Mouse (Mus musculus) cerebellum, adult 9-11 months (tissue): ENCODE measurements around the gene Bcas1.
A peak's percentile ranks its signal among the peaks of the same experiment; 100 is the strongest.

Experiments used
- DNase-seq: peaks from one replicate; pipeline ENCODE4 v3.0.0; 2022

Gene Bcas1

DNA sequence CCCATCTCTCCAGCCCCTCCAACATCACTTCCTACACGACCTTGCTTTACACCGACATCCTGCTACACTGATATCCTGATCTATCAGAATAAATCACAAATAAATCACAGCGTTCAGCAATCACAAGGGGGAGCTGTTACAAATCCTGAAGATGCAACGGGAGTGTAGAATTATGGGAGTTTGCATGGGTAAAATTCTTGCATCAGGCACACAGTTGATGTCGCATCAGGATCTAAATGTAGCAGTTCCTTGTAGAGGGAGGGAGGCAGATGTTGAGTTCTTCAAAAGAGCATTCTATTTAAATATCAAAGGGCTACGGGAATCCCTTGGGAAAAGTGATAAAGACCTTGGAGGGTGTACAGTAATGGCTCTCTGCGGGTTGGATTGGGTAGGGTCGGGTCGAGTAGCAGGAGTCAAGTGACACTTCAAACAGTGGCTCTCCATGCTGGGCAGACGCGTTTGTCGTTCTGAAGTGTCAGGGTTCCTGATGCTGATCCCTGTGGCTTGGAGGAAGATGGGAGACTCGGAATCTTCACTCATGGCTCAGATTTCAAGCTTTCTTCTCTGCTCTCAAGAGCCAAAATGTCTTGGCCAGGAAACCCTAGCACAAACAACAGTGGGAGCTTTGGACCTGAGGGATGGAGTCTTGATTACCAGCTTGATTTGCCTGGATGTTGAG is 16.0 kb downstream of the Bcas1 start:
- no peak for DNase-seq

GRCm38 (mm10) chr2:170410677-170411489 is 16.8 kb downstream of the Bcas1 start:
- DNase-seq, result no peak

DNA sequence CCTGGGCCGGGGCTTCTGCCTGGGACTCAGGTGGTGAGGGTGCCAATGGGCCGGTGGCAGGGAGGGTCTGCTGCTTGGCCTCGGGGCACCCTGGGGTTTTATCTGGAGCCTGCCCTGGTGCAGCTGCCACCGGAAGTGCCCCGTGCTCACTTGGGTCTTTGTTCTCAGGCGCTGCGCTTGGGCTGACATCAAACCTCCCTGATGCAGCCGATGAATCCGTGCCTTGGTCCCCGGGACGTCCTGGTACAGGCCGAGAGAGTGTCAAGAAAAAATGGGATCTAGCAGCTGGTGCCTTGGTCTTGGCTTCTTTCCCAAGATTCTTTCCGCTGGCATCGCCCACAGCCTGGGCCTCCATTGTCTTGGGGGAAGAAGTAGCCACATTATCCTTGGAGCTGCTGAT is 21.2 kb downstream of the Bcas1 start:
- peak; percentile 30 for DNase-seq

DNA sequence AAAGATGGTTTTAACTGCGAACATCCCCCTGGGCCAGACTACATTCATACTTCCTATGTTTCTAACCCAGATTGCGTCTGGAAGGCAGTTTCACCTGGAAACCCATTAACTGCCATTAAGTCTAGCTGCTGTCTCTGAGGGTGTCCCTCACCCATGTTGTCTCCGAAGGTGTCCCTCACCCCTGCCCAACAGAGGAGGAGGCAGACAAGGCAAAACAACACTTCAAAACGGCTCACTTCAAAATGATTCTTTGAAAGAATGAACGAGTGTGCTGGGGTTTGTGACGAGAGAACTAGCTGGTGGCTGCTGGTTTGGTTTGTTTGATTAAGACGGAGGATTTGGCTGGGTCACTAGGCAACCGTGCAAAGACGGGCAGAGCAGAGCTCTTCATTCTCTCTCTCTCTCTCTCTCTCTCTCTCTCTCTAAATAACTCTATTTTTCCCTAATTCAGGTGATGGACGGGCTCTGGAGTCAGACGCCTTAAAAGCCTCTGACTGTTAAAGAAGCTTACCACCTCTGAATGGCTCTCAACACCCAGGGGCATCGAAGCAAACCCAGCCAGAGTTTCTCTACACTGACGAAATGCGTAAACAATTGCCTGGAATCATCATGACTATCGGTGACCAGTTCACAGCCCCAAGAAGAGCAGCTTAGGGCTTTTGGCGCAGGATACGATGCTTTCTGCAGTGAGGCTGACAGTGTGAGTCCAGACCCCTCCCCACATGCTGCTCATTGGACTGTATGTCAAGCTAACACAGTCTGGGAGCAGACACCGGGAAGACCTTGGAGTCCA is 22.7 kb downstream of the Bcas1 start:
- no peak for DNase-seq

- DNase-seq, result no peak
These were observed 23.8 kb downstream of the Bcas1 start for GRCm38 (mm10) chr2:170403666-170404385.

DNA sequence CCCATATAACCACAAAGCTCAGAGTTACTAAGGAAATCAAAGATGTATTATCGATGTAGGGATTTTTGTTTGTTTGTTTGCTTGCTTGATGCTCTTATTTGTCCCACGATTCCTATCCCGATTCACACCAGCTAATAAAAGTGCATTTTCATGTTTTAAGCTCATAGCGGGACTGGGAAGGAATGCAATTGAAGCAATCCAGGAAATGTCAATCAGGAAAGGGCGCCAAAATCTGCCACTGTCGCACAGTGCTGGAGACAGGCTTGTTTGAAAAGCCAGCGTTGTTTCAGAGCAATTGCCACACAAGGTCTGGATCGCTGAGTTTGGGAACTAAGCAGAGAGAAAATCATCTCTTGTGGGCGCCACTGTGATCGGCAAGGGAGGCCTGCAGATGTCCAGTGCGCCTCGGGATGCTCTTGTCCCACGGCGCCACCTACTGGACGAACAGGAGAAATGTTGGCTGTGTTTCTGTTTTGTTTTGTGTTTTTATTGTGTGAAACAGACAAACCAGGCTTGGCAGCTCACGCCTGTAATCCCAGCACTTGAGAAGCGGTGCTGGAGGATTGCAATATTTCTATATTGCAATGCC is 26.3 kb downstream of the Bcas1 start:
- peak; percentile 54 for DNase-seq

- DNase-seq, result no peak
These were observed 27.0 kb downstream of the Bcas1 start for GRCm38 (mm10) chr2:170400666-170401065.

- DNase-seq, result no peak
These were observed 35.7 kb downstream of the Bcas1 start for GRCm38 (mm10) chr2:170391994-170392393.

DNA sequence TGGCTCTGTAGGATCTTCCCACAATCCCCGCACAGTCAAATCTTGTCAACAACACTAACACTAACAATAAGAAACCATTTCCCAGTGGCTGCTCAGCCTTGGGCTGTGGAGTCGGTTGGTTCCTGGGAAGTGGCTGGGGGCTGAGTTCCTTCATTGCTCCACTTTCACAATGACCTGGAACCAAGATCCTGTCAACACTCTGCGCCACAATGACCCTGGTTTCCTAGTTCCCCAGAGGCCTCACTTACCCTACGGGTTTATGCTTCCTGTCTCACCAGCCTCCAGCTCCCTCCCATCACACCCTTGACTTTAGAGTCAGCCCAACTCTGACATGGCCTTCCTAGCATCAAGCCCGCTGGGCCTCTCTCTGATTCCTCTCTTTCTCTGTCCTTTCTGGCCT is 39.3 kb downstream of the Bcas1 start:
- no peak for DNase-seq

- DNase-seq, result no peak
These were observed 42.1 kb downstream of the Bcas1 start for GRCm38 (mm10) chr2:170385556-170385955.

DNA sequence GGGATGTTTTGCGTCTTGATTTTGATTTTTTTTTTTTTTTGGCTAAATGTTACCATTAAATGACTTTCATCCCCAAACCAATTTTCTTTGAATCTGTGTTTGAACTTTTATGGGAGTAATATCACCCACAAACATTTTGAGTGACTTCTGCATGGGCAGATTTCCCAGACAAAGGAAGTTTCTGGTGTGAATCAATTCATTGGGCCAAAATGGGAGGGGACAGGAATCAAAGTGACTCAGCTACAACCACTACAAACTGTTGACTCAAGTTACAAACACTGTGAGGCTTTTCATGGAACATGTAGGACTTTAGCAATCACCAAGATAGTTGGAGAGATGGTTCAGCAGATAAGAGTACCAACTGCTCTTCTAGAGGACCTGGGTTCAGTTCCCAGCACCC is 42.9 kb downstream of the Bcas1 start:
- no peak for DNase-seq

GRCm38 (mm10) chr2:170373391-170373790 is 54.3 kb downstream of the Bcas1 start:
- DNase-seq, result no peak

DNA sequence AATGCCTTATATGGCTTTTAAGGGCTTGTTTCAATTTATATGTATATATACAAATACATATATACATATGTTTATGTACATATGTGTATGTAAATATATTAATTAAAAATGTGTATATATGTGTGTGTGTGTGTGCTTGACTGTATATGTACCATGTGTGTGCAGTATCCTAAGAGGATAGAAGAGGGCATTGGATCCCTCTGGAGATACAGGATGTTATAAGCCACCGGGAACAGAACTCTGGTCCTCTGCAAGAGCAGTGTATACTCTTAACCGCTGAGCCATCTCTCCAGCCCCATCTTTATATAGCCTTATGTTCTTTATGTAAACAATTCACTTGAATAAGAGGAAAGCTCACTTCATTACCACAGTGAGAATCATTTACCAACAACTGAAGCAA is 62.0 kb downstream of the Bcas1 start:
- no peak for DNase-seq

DNA sequence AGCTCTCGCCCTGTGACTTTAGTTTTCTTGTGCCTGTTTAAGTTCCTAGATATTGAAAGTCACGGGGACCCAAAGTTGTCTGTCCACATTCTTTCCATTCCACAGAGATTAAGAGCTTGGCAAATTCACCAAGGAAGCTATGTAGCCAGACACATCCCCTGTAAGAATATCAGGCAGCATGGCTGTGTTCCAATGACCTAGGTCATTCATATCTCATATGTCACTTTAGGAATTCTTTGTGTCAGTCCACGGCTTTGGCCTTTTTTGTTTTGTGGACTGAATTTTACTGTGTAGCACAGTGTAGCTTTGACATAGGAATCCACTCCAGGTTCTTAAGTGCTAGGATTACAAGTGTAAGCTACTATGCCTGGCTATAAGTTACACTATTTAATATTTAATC is 62.4 kb downstream of the Bcas1 start:
- DNase-seq, result no peak

GRCm38 (mm10) chr2:170356667-170357374 is 70.8 kb downstream of the Bcas1 start:
- no peak for DNase-seq

- DNase-seq, result peak; percentile 64
These were observed 72.7 kb downstream of the Bcas1 start for GRCm38 (mm10) chr2:170354963-170355367.

GRCm38 (mm10) chr2:170352273-170352672 is 75.4 kb downstream of the Bcas1 start:
- no peak for DNase-seq

GRCm38 (mm10) chr2:170351847-170352246 is 75.8 kb downstream of the Bcas1 start:
- no peak for DNase-seq

GRCm38 (mm10) chr2:170349784-170350183 is 77.9 kb downstream of the Bcas1 start:
- DNase-seq, result no peak

DNA sequence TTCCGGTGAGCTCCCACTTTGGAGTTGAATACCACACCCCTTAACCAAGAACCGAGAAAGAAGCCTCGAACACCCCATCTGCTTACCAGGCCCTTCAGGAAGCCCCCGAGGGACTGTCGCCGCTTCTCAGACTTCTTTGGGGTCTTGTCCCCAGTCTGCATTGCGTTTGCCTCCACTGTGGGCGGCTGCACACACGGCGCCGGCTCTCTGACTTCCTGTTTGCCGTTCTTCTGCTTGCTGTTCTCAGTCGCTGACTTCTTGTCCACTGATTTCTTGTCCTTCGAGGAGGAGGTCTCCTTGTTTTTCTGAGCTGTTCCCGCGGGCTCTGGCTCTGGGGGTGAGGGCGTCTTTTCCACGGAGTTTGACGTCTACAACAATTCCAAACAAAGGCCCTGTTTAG is 78.5 kb downstream of the Bcas1 start:
- DNase-seq, result no peak

DNA sequence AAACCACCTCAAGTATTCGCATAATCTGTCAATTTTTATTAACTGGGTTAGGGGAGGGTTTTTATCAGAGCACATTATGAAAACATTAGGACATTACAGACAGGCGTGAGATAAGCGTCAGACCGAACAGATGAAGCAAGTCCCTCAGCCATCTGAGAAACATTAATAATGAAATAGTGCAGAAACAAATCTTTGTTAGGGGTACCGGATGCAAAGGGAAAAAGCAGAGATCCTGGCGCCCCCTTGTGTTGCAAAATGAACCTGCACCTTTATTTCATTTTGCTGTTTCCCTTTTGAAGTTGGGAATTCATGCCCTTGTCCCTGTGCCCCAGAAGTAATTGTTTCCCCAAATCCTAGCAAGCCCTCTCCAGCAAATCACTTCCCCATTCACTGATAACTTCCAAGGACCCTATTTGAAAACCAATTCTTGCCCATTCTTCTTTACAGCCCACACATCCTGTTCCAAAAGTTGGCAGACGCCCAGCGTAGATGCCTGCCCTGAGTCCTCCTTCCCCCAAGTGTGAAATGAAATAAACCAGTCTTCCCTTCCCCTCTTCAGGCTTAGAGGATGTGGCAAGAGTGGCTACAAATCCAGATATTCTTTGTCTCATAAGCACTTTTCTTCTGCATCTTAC is 80.4 kb downstream of the Bcas1 start:
- no peak for DNase-seq
